Mouse (Mus musculus): ENCODE results near the gene Slc1a1. TPM values are rescaled to one million over a fixed set of nuclear protein-coding genes. Genes with fewer than 3 reads are reported as not detected.
A peak's percentile ranks its signal among the peaks of the same experiment; 100 is the strongest.

Gene Slc1a1
- polyA plus RNA-seq, 1 experiment from 2014 or later, result 0.44 TPM

- no peak overlapping the region for H3K9ac ChIP-seq (ENCODE audit: low read length)
- H3K4me3 ChIP-seq (ENCODE audit: low read depth, low read length), result no peak overlapping the region
- H3K27ac ChIP-seq (ENCODE audit: low read depth, low read length), result no peak overlapping the region
- H3K4me2 ChIP-seq, result no peak overlapping the region
- H3K36me3 ChIP-seq (ENCODE audit: control insufficient read depth, insufficient read depth, low read length), result no peaks in the 10 kb centered on the region
- no peaks in the 10 kb centered on the region for H3K4me1 ChIP-seq (ENCODE audit: control insufficient read depth, insufficient read depth, low read length)
- WGBS, result 70% methylated on average over 2 of the region's 2 CpGs
- no peak for ATAC-seq (ENCODE audit: low FRiP score)
- H3K9me3 ChIP-seq (ENCODE audit: control insufficient read depth, low read length), result no peaks in the 10 kb centered on the region
- DNase-seq (ENCODE audit: low spot score, missing footprints), result no peak
- no peaks in the 10 kb centered on the region for H3K27me3 ChIP-seq (ENCODE audit: control insufficient read depth, insufficient read depth, low read length)
Measured at GRCm38 (mm10) chr19:28947311-28947710, 112.5 kb downstream of the Slc1a1 start.

DNA sequence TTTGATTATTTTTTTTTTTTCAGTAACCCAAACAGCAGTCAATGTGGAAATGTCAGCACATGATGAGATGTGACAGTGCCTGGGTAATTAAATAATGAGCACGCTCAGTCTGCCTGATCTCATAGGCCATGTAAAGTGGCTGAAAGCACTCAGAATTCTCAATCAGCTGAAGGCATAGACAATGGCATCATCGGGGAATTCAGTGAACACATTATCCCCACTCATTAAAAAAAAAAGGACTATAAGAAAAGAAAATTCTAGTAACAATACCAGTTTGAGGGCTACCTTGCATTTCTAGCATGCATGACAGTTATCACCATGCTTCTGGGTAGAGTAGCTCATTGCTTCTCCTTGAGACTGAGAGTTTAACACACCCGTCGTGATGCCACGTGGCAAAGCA lies 116.4 kb downstream of the Slc1a1 start:
- H3K36me3 ChIP-seq (ENCODE audit: control insufficient read depth, insufficient read depth, low read length), result no peaks in the 10 kb centered on the region
- 84% methylated on average over 5 of the region's 5 CpGs for WGBS
- no peaks in the 10 kb centered on the region for H3K4me1 ChIP-seq (ENCODE audit: control insufficient read depth, insufficient read depth, low read length)
- DNase-seq (ENCODE audit: low spot score, missing footprints), result no peak
- H3K4me3 ChIP-seq (ENCODE audit: low read depth, low read length), result no peak overlapping the region
- no peaks in the 10 kb centered on the region for H3K27me3 ChIP-seq (ENCODE audit: control insufficient read depth, insufficient read depth, low read length)
- no peak overlapping the region for H3K4me2 ChIP-seq
- H3K27ac ChIP-seq (ENCODE audit: low read depth, low read length), result no peak overlapping the region
- no peak overlapping the region for H3K9ac ChIP-seq (ENCODE audit: low read length)
- no peaks in the 10 kb centered on the region for H3K9me3 ChIP-seq (ENCODE audit: control insufficient read depth, low read length)
- ATAC-seq (ENCODE audit: low FRiP score), result no peak

DNA sequence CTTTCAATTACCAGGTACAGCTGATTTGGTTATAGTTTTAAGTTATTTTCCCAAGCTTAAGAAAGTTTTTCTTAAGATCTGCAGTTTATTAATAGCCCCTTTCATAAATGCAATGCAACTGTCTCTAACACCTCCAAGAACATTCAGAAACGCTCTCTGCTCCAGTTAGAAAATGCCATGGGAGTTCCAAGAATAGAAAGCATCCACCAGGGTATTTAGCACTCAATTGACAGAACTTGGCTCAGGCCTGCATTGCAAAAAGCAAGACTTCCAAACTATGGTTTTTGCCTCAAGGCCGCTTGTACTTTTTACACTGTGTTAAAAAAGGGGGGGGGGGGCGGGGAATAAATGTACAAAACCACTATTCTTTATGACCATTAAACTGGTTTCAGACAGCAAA lies 128.3 kb downstream of the Slc1a1 start:
- Histone ChIP-seq H3K4me3 (ENCODE audit: low read depth, low read length) (peak overlapping the region; percentile 77; the same call in 1 of the 2 replicates), H3K9me3 (ENCODE audit: control insufficient read depth, low read length) (no peaks in the 10 kb centered on the region), H3K9ac (ENCODE audit: low read length) (no peak overlapping the region), H3K27ac (ENCODE audit: low read depth, low read length) (no peak overlapping the region), H3K4me2 (peak overlapping the region; percentile 92; the same call in 1 of the 2 replicates), H3K36me3 (ENCODE audit: control insufficient read depth, insufficient read depth, low read length) (no peaks in the 10 kb centered on the region), H3K27me3 (ENCODE audit: control insufficient read depth, insufficient read depth, low read length) (peaks cover 3% of the 10 kb centered on the region; the same call in 1 of the 2 replicates), H3K4me1 (ENCODE audit: control insufficient read depth, insufficient read depth, low read length) (peaks cover 14% of the 10 kb centered on the region)
- ATAC-seq (ENCODE audit: low FRiP score) (no peak), DNase-seq (ENCODE audit: low spot score, missing footprints) (no peak)
- WGBS, result 40% methylated on average over 3 of the region's 3 CpGs

DNA sequence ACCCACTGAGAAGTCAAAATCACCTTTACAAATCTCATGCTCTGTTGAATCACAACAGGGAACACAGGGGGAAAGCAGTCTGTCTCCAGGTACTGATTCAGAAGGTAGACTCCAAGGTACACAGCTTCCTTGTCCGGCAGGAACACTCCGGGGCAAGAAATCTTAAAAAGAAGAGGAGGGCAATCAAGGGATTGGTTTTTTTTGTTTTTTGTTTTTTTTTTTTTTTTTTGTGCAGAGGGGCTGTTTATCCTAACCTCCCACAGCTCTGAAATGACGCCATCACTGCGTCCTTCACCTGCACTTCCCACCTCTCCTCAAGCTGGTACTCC lies 128.6 kb downstream of the Slc1a1 start:
- 5% methylated on average over 4 of the region's 4 CpGs for WGBS
- Histone ChIP-seq H3K27me3 (ENCODE audit: control insufficient read depth, insufficient read depth, low read length) (peaks cover 3% of the 10 kb centered on the region; the same call in 1 of the 2 replicates), H3K4me3 (ENCODE audit: low read depth, low read length) (peak overlapping the region; percentile 77), H3K9me3 (ENCODE audit: control insufficient read depth, low read length) (no peaks in the 10 kb centered on the region), H3K9ac (ENCODE audit: low read length) (peak overlapping the region; percentile 84), H3K4me2 (peak overlapping the region; percentile 92), H3K4me1 (ENCODE audit: control insufficient read depth, insufficient read depth, low read length) (peaks cover 14% of the 10 kb centered on the region), H3K36me3 (ENCODE audit: control insufficient read depth, insufficient read depth, low read length) (no peaks in the 10 kb centered on the region), H3K27ac (ENCODE audit: low read depth, low read length) (no peak overlapping the region)
- ATAC-seq (ENCODE audit: low FRiP score), result no peak
- DNase-seq (ENCODE audit: low spot score, missing footprints), result no peak

Other genes with a start within 250 kb of the Slc1a1 start
- gene Glis3, start 155.0 kb upstream of the Slc1a1 start, polyA plus RNA-seq (2014; fragmentation: Nextera tagmentation; extraction: Ambion mirVana), result 1.7 and 1.9 TPM in 2 replicates
- gene Plpp6, start 128.9 kb downstream of the Slc1a1 start, polyA plus RNA-seq (2014; fragmentation: Nextera tagmentation; extraction: Ambion mirVana), result 7.3 and 8.8 TPM in 2 replicates
- gene 4430402I18Rik, start 132.8 kb downstream of the Slc1a1 start, polyA plus RNA-seq (2014; fragmentation: Nextera tagmentation; extraction: Ambion mirVana), result 0.46 and 0.63 TPM in 2 replicates
- 45.5 and 52.9 TPM in 2 replicates for gene Cdc37l1, start 155.3 kb downstream of the Slc1a1 start, polyA plus RNA-seq (2014; fragmentation: Nextera tagmentation; extraction: Ambion mirVana)
- gene Ak3, start 212.9 kb downstream of the Slc1a1 start, polyA plus RNA-seq (2014; fragmentation: Nextera tagmentation; extraction: Ambion mirVana), result 96.7 and 97.2 TPM in 2 replicates

Data from midbrain, embryonic 11.5 days (tissue).